ENCODE assay signal across 23 mouse cellular contexts in genomic region chr4:135075360-135075759, GRCm38 (mm10). TPM values are rescaled to one million over a fixed set of nuclear protein-coding genes. Genes with fewer than 3 reads are reported as not detected.
DNase-seq lines count a peak whose midpoint lies in the region; ATAC-seq lines count a peak whose summit lies in the region.
"Had no signal": no experiment of that assay in that cellular context is flagged by ENCODE, and none has a peak within 500 bp of the region (broad histone marks: within the 10 kb centered on the region; RNA-seq: fewer than 3 reads in every experiment).

No protein-coding gene starts in this region.

- peak; percentile 7 for DNase-seq in thymus, postnatal 14 days
- DNase-seq in thymus, postnatal 36 days: no peak
- DNase-seq in kidney, postnatal 25 days: no peak
- DNase-seq in testis, postnatal 14 days (ENCODE audit: low spot score): no peak
- DNase-seq: adrenal gland, adult 8-10 months; adrenal gland, postnatal 36 days; B cell, adult 2 months; cerebellum, adult 2 months; cerebellum, adult 9-11 months; cerebellum, postnatal 36 days; forebrain, postnatal 0 days; gastrocnemius, adult 2 months; gastrocnemius, postnatal 14 days; heart, adult 18-20 months; heart, postnatal 10 days; heart, postnatal 36 days had no signal

- ATAC-seq in granulocyte monocyte progenitor cell, adult 5-6 weeks (replicated peaks; ENCODE audit: poor library complexity, severe bottlenecking): peak; percentile 34
- peak; percentile 8; the same call in 1 of the 2 replicates for ATAC-seq in megakaryocyte-erythroid progenitor cell, adult 5-6 weeks (replicated peaks; ENCODE audit: low FRiP score, low TSS enrichment, poor library complexity, severe bottlenecking)
- ATAC-seq: activated CD4-positive, CD25-positive, alpha-beta regulatory T cell, adult 4 months; forebrain, embryonic 13.5 days; forebrain, postnatal 0 days; hindbrain, postnatal 0 days; inflammation-experienced regulatory T-cells, adult 6 months; intestine, embryonic 16.5 days had no signal

RNA-seq across cellular contexts. Expression of gene Runx3, which starts 45.1 kb away (rescaled TPM):
- 45.8 and 50.6 TPM in 2 replicates for total RNA-seq in granulocyte monocyte progenitor cell, adult 5-6 weeks (2014; fragmentation: Nextera tagmentation)
- total RNA-seq in granulocyte monocyte progenitor cell, adult 5-6 weeks (2017): 5.8 and 7.2 TPM in 2 replicates
- total RNA-seq in megakaryocyte-erythroid progenitor cell, adult 5-6 weeks (2014; fragmentation: Nextera tagmentation): 52.3 and 61.6 TPM in 2 replicates
- total RNA-seq in megakaryocyte-erythroid progenitor cell, adult 5-6 weeks (2017): 6.1 and 9.4 TPM in 2 replicates
- total RNA-seq: forebrain, postnatal 0 days; hindbrain, postnatal 0 days had no signal
